Mouse (Mus musculus) liver, postnatal 0 days (tissue): ENCODE results near the gene Zfp1.

Experiments
- CTCF ChIP-seq: sonication (generic); IDR thresholded peaks from 2 replicates; pipeline ENCODE4 v1.5.1; 2016; ENCODE audit warnings: antibody characterized with exemption, low read depth
- EP300 ChIP-seq: IDR thresholded peaks from 2 replicates; pipeline ENCODE4 v1.6.1; 2016; ENCODE audit warnings: antibody characterized with exemption, low read depth, mild to moderate bottlenecking

DNA sequence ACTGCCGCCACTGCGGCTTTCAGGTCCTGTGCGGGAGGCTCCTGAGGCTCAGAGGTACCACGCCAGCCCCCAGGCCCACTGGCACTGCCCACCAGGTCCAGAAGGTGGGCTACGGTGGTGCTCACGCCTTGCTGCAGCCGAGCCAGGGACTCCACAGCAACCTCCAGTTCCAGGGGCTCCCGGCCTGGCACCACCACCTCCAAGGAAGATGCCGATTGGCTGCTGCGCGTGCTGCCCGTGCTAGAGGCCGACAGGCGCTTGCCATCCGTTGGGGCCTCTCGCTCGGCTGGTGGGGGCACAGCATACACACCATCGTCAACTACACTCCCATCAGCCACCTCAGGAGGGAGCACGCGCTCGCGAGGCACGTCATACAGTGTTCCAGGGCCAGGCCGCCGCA lies 70.6 kb downstream of the Zfp1 start:
- no peak for TF ChIP-seq CTCF
- no peak for TF ChIP-seq EP300
